Mouse (Mus musculus): ENCODE results near the gene Tnfaip1. TPM values are rescaled to one million over a fixed set of nuclear protein-coding genes. Genes with fewer than 3 reads are reported as not detected.
"Not testable (repeated sequence)": the region's sequence is repeated elsewhere in the genome, so short reads cannot be mapped to it uniquely, and the experiment has no call there.

The Tnfaip1 gene
- total RNA-seq (2021), result 10 to 100 TPM; 33.7 to 36.5 TPM
- long read RNA-seq, experiment 1, transcript Tnfaip1-202 (7 exons, 3,768 nt), result major isoform, 48 of 72 reads
- long read RNA-seq, experiment 1, transcript Tnfaip1-201 (7 exons, 3,720 nt), result minor isoform, 13 of 72 reads
- long read RNA-seq, experiment 1, partial matches to known transcripts, result 5 of 72 reads
- long read RNA-seq, experiment 1, other reads (novel, unspliced or antisense), result 6 of 72 reads
- long read RNA-seq, experiment 2, transcript Tnfaip1-201 (7 exons, 3,720 nt), result minor isoform, 14 of 75 reads
- long read RNA-seq, experiment 2, transcript Tnfaip1-202 (7 exons, 3,768 nt), result major isoform, 48 of 75 reads
- long read RNA-seq, experiment 2, partial matches to known transcripts, result 3 of 75 reads
- long read RNA-seq, experiment 2, other reads (novel, unspliced or antisense), result 10 of 75 reads

DNA sequence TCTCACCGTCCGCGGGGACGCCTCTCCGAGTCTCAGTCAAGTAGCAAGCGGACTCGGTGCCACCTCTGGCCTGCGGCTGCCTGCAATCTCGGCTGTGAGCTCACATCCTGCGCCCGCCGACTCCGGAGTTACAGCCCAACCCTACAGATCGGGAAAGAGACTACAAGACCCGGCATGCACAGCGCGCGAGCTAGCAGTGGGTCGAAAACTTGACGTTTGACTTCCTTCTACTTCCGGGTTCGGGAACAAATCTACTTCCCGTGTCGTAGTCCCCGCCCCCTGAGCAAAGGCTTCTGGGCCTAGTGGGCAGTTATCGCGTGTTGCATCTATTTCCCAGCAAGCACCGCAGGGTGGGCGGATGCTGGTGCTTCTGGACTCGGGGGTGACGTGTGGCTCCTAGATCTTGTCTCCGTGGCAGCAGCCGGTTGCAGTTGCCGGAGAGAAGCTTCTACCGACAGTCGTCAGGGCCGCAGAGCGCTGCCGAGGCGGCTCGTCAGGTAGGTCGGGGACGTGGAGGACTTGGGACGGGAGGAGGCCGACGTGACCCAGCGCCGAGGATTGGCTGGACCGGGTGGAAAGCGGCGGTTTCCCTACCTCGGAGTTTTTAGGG is at the start of gene Tnfaip1, which contains the start of gene Ift20:
Tnfaip1 (minus strand) TSS at position 253 of the 610 bp plus-strand sequence.
Ift20 (plus strand) TSS at position 282 of the 610 bp plus-strand sequence.
- DNase-seq, result peak; percentile 98
- intact Hi-C loops (cut with DNase I; ENCODE audit: low total_unique reads), result no loop called here

GRCm38 (mm10) chr11:78582848-78583247 is 46.7 kb upstream of the Tnfaip1 start:
- no peak for DNase-seq
- intact Hi-C loops (cut with DNase I; ENCODE audit: low total_unique reads), result no loop called here

DNA sequence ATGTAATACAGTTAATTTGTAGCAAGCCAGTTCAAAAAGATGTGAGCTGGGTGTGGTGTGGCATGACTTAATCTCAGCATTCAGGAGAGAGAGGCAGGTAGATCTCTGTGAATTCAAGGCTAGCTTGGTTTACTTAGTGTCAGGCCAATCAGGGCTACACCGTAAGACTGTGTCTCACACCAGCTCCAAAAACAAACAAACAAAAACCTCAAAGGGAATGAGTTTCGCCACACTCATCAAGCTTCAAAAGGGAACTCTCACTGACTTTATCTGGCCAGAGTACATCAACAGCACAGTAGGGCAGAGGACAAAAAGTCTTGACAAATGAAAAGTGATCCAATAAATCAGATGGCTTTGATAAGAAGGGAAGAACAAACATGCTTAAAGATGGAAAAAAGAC is 38.8 kb upstream of the Tnfaip1 start:
- intact Hi-C loops (cut with DNase I; ENCODE audit: low total_unique reads), result no loop called here

DNA sequence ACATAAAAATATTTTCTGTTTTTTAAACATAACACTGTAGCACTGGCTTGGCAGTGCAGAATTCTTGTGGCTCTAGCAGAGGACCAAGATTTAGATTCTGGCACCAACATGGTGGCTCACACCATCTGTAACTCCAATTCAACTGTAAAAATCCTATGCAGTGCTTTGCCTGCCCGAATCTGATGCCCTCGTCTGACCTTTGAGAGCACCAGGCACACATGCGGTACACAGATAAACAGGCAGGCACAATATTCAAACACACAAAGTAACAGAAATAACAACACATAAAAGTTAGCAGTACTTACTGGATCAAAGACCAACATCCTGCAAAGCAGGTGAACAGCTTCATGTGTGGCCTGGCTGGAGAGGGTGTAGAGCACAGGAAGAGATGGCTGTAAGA is 38.4 kb upstream of the Tnfaip1 start:
- intact Hi-C loops (cut with DNase I; ENCODE audit: low total_unique reads), result no loop called here
- no peak for DNase-seq

More for the DNA sequence above, 38.8 kb upstream of the Tnfaip1 start:
- DNase-seq, result no peak

- DNase-seq; intact Hi-C loops (cut with DNase I; ENCODE audit: low total_unique reads): not testable (repeated sequence)
Observed at GRCm38 (mm10) chr11:78574031-78574430, 37.9 kb upstream of the Tnfaip1 start.

GRCm38 (mm10) chr11:78571854-78572253 is 35.7 kb upstream of the Tnfaip1 start:
- intact Hi-C loops (cut with DNase I; ENCODE audit: low total_unique reads), result no loop called here
- DNase-seq, result no peak

DNA sequence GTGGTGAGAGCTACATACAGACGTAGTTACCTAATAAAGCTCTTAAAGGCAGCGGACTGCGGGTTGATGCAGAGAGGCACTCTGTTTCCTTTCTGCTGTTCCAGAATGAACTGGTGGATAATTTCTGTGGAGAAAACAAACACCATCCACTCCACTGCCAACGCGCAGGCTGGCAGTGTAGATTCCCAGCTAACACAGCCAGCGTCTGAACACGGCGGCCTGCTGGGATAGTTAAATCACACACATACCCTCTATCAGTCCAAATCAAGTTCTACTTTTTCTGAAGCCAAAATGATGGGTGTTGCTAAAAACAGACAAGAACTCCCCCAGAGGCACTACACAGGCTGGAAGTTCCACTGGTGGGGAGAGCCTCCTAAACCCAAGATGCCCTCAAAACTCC is 35.3 kb upstream of the Tnfaip1 start:
- intact Hi-C loops (cut with DNase I; ENCODE audit: low total_unique reads), result no loop called here

DNA sequence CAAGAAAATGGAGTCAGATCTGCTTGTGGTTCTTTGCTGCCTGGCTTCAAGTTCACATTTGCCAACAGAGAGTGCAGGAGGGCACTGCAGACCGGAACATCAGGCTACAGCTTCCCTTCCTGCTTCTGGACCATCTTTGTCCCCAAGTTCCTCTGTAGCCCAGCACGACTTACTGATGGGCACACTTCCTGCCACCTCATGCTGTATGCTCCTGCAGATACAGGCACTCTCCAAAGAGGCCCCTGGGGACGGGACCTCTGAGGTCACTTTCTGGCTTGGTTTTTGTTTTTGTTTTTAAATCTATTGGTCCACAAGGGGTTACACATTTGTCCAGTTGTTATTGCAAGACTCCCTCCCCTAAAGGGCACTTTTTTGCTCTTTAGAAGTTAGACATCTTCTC is 33.7 kb upstream of the Tnfaip1 start:
- intact Hi-C loops (cut with DNase I; ENCODE audit: low total_unique reads), result no loop called here
- DNase-seq, result no peak

More for the DNA sequence above, 35.3 kb upstream of the Tnfaip1 start:
- no peak for DNase-seq

DNA sequence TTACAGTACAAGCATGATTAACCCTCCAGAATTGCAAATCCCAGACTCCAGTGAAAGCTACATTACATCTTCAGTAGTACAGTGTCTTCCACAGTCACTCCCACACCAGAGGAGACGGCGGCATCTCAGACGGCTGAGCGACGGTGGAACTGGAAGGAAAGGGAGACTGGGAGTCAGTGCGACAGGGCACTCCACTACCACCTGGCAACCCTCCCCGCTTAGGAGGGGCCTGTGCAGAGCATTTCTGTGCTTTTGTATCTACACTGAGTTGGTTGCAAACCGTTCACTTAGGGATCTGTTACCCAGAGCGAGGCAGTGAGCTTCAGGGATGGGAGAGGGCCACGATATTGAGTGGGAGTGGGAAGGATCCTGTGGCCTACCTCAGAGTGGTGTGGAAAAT is 32.7 kb upstream of the Tnfaip1 start:
- intact Hi-C loops (cut with DNase I; ENCODE audit: low total_unique reads), result no loop called here
- DNase-seq, result no peak

DNA sequence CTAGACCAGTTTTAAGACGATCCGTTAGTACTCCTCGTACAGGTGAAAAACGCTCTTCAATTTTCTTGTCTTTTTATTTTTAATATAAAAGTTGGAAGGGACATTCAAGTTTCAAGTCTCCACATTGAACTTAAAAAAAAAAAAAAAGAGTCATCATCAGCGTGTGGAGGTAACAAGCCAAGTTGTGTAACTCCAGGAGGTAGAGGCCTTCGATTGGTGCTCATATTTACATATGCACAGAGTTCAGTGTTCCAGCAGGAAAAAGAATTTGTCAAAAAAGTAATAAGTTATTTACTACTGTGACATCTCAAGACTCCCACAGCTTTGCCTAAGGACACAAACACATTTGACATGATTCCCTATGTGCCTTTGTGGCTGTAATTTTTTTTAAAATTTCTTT is 31.5 kb upstream of the Tnfaip1 start:
- intact Hi-C loops (cut with DNase I; ENCODE audit: low total_unique reads), result no loop called here
- no peak for DNase-seq

GRCm38 (mm10) chr11:78566775-78567174 is 30.6 kb upstream of the Tnfaip1 start:
- no peak for DNase-seq
- intact Hi-C loops (cut with DNase I; ENCODE audit: low total_unique reads), result no loop called here

GRCm38 (mm10) chr11:78560447-78560846 is 24.3 kb upstream of the Tnfaip1 start:
- DNase-seq, result peak; percentile 52
- intact Hi-C loops (cut with DNase I; ENCODE audit: low total_unique reads), result no loop called here

- DNase-seq, result no peak
- intact Hi-C loops (cut with DNase I; ENCODE audit: low total_unique reads), result loop anchor here (5.0 kb wide), 1 partner anchor 270 kb away; the partner anchor contains the start of gene Lyrm9
Observed at GRCm38 (mm10) chr11:78557241-78557640, 21.1 kb upstream of the Tnfaip1 start.

DNA sequence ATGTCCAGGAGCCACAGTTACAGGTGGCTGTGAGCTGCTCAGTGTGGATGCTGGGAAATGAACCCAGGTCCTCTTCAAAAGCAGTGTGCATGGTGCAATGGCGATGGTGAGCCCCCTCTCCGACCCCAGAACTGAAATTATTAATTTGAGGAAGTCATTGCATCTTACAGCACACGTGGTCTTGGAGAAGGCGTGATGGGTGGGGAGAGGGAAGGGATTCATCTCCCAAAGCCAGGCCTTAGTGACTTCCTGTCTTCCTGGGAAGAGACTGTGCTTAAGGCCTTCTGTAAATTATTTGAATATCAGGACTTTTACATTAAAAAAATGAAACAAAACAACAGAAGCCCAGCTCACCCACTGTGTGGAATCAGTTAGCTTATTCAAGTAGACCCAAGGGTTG is 19.9 kb upstream of the Tnfaip1 start:
- intact Hi-C loops (cut with DNase I; ENCODE audit: low total_unique reads), result loop anchor here (5.0 kb wide), 1 partner anchor 271 kb away; the partner anchor contains the start of gene Lyrm9

GRCm38 (mm10) chr11:78555623-78556022 is 19.5 kb upstream of the Tnfaip1 start:
- no peak for DNase-seq
- intact Hi-C loops (cut with DNase I; ENCODE audit: low total_unique reads), result loop anchor here (5.0 kb wide), 1 partner anchor 272 kb away; the partner anchor contains the start of gene Lyrm9

More for the DNA sequence above, 19.9 kb upstream of the Tnfaip1 start:
- DNase-seq, result no peak

DNA sequence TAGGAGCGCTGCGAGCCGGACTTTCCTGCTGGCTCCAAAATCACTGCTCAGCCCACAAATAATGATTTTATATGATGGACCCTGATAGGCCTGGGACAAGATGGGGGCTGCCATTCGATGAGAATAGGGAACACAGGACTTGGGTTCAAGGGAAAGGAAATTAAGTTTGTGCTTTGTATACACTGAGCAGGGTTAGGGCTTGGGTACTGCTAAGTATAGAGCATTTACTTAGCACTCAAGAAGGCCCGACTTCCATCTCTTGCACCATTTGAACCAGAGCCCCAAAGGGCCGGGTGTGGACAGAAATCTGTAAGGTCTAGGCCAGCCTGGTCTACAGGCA is 14.9 kb upstream of the Tnfaip1 start:
- intact Hi-C loops (cut with DNase I; ENCODE audit: low total_unique reads), result no loop called here

GRCm38 (mm10) chr11:78550168-78551058 is 14.3 kb upstream of the Tnfaip1 start, which contains the start of gene Tmem97:
Gene Tmem97 (minus strand): TSS chr11:78550777.
- intact Hi-C loops (cut with DNase I; ENCODE audit: low total_unique reads), result no loop called here
- DNase-seq, result peak; percentile 95

More for the DNA sequence above, 14.9 kb upstream of the Tnfaip1 start:
- no peak for DNase-seq

- intact Hi-C loops (cut with DNase I; ENCODE audit: low total_unique reads), result no loop called here
- DNase-seq, result no peak
Observed at GRCm38 (mm10) chr11:78549491-78549987, 13.4 kb upstream of the Tnfaip1 start.

DNA sequence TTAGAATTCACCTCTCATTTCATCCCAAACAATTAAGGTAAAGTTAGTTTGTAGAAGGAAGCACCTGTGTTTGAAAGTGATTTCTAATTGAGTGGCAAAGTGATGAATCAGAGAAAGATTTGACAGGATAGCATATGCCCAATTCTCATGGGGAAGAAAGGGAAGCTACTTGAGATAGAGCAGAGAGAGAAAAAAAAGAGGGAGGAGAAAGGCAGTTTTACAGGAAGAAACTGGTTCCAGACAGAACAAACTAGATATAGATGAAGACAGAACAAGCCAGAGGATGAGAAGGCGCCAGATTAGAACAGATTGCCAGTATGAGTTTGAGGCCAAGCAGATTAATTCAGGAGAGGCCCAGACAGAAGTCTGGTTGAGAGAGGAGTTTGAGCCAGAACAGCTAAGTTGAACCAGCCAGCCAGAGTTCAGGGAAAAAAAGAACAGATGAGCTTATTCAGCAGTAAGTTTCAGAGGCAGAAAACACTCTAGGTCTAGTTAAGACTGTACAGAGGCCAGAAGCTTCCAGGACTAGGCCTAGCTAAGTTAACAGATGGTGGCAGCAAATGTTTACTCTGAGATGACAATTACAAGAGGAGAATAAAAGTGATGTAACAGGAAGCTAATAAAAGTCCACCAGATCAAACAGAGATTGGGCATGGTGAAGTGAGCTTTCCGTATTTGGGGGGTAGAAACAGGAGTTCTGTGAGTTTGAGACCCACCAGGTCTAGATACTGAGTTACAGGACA is 11.8 kb upstream of the Tnfaip1 start:
- no peak for DNase-seq
- intact Hi-C loops (cut with DNase I; ENCODE audit: low total_unique reads), result no loop called here

Measured in gastrocnemius, postnatal 14 days (tissue).